Comparison of ENCODE assay signal across 8 mouse cellular contexts in the genomic region with DNA sequence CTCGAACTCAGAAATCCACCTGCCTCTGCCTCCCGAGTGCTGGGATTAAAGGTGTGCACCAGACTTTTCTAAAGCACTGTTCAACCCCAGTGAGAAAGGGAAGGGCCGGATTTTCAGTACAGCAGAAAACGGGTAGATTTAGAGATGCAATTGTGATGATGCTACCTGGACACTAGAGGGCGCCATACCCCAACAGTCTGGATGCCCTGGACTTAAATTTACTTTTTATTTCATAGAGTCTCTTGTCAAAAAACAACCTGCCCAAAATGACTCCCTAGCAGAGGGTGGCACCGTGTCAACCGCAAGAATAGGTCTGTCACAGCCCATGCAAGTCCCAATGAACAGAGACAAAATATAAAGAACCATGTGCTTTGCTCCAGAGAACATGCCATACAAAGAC.
A peak's percentile ranks its signal among the peaks of the same experiment; 100 is the strongest.
DNase-seq lines count a peak whose midpoint lies in the region; ATAC-seq and TF ChIP-seq lines count a peak whose summit lies in the region.

No protein-coding gene starts in this region.

- no peak overlapping the region for H3K27ac ChIP-seq in hindbrain, embryonic 14.5 days
- no peak overlapping the region for H3K27ac ChIP-seq in hindbrain, embryonic 13.5 days
- H3K27ac ChIP-seq in MEL (ENCODE audit: control insufficient read depth, low read depth, low read length), result no peak overlapping the region

- no peaks in the 10 kb centered on the region; the same call in 1 of the 2 replicates for H3K79me2 ChIP-seq in MEL (ENCODE audit: control insufficient read depth, insufficient read depth, low read length, poor library complexity)

- H3K36me3 ChIP-seq in hindbrain, embryonic 14.5 days (replicated peaks; ENCODE audit: control insufficient read depth, insufficient read depth), result no peaks in the 10 kb centered on the region
- no peaks in the 10 kb centered on the region for H3K36me3 ChIP-seq in hindbrain, embryonic 13.5 days
- H3K36me3 ChIP-seq in MEL (ENCODE audit: control insufficient read depth in 1 of 2, insufficient read depth in 2 of 2, low read length in 2 of 2), result peaks cover 0 to 6% of the 10 kb centered on the region in 2 experiments; a peak in 2 of 4 replicates

- no peak for TF ChIP-seq EP300 in MEL (IDR thresholded peaks at IDR 0.05; ENCODE audit: low read depth in 1 of 2, low read length in 2 of 2)

- H3K27me3 ChIP-seq in hindbrain, embryonic 14.5 days (ENCODE audit: control insufficient read depth, insufficient read depth, low read length), result no peaks in the 10 kb centered on the region
- 0 out of 2 replicates have a peak, but pooled peaks cover 2% of the 10 kb centered on the region for H3K27me3 ChIP-seq in hindbrain, embryonic 13.5 days
- no peaks in the 10 kb centered on the region for H3K27me3 ChIP-seq in MEL (ENCODE audit: control insufficient read depth in 1 of 2, insufficient read depth in 2 of 2, low read length in 2 of 2)

- no peak overlapping the region for H3K4me3 ChIP-seq in hindbrain, embryonic 14.5 days (replicated peaks; ENCODE audit: low read length)
- H3K4me3 ChIP-seq in hindbrain, embryonic 13.5 days, result no peak overlapping the region
- no peak overlapping the region for H3K4me3 ChIP-seq in MEL (ENCODE audit: control insufficient read depth in 1 of 2, insufficient read depth in 1 of 2, low read depth in 2 of 2, low read length in 2 of 2)

- peak; percentile 74 for DNase-seq in hindbrain, embryonic 14.5 days (ENCODE audit: low spot score)
- DNase-seq in 416B (ENCODE audit: low read depth) (peak; percentile 50), MEL (ENCODE audit: low read depth, low spot score) (peak; percentile 82)
- DNase-seq in cerebellum, adult 9-11 months, result peak; percentile 53
- peak; percentile 39 for DNase-seq in kidney, adult 9 months
- DNase-seq in natural killer cell, adult 2 months (ENCODE audit: low spot score in 2 of 2), result peak; percentile 38 to 59
- no peak for DNase-seq in layer of hippocampus, adult 9-11 months

- no peak overlapping the region for H3K4me2 ChIP-seq in hindbrain, embryonic 14.5 days (replicated peaks)
- no peak overlapping the region for H3K4me2 ChIP-seq in hindbrain, embryonic 13.5 days

- TF ChIP-seq RAD21 in MEL (IDR thresholded peaks at IDR 0.05; ENCODE audit: low read depth, low read length), result peak; percentile 94

- WGBS in hindbrain, embryonic 14.5 days, result 21% methylated on average over 7 of the region's 7 CpGs
- 26% methylated on average over 7 of the region's 7 CpGs for WGBS in hindbrain, embryonic 13.5 days

- peak; percentile 84 to 93 (median 85) for TF ChIP-seq CTCF in MEL (IDR thresholded peaks at IDR 0.05 in 2 of 3, conservative IDR thresholded peaks at IDR 0.05 in 1 of 3; ENCODE audit: control insufficient read depth in 1 of 3, insufficient read depth in 1 of 3, low read depth in 2 of 3, low read length in 3 of 3, poor library complexity in 1 of 3, severe bottlenecking in 1 of 3)

- TF ChIP-seq POLR2A in MEL (IDR thresholded peaks at IDR 0.05; ENCODE audit: control insufficient read depth in 1 of 2, insufficient read depth in 1 of 2, low read depth in 1 of 2, low read length in 2 of 2, poor library complexity in 1 of 2), result no peak

- no peak for ATAC-seq in hindbrain, embryonic 14.5 days (ENCODE audit: low FRiP score)
- ATAC-seq in hindbrain, embryonic 13.5 days (ENCODE audit: low FRiP score), result no peak

- H3K4me1 ChIP-seq in hindbrain, embryonic 14.5 days (replicated peaks; ENCODE audit: control insufficient read depth, insufficient read depth, low read length), result peaks cover 15% of the 10 kb centered on the region
- H3K4me1 ChIP-seq in hindbrain, embryonic 13.5 days (replicated peaks), result peaks cover 69% of the 10 kb centered on the region
- H3K4me1 ChIP-seq in MEL (ENCODE audit: control insufficient read depth in 1 of 2, insufficient read depth in 2 of 2, low read length in 2 of 2), result peaks cover 0 to 5% of the 10 kb centered on the region in 2 experiments; a peak in 1 of 4 replicates

- H3K9ac ChIP-seq in hindbrain, embryonic 14.5 days, result no peak overlapping the region
- no peak overlapping the region; the same call in 1 of the 2 replicates for H3K9ac ChIP-seq in hindbrain, embryonic 13.5 days
- no peak overlapping the region for H3K9ac ChIP-seq in MEL (ENCODE audit: control insufficient read depth, low read depth, low read length, poor library complexity, severe bottlenecking)

- H3K9me3 ChIP-seq in hindbrain, embryonic 14.5 days (ENCODE audit: control insufficient read depth, low read length), result no peaks in the 10 kb centered on the region
- no peaks in the 10 kb centered on the region for H3K9me3 ChIP-seq in hindbrain, embryonic 13.5 days
- H3K9me3 ChIP-seq in MEL (replicated peaks; ENCODE audit: insufficient read depth, low read length), result no peaks in the 10 kb centered on the region

TF ChIP-seq in MEL, 35 proteins besides CTCF, POLR2A, EP300 and RAD21:
- TF ChIP-seq MYC (IDR thresholded peaks at IDR 0.05; ENCODE audit: low read depth, low read length), result 0 out of 2 replicates have a peak, but pooled peaks have one; percentile 18
- no peak for TF ChIP-seq BHLHE40 (IDR thresholded peaks at IDR 0.05; ENCODE audit: borderline replicate concordance, low read depth, low read length)
- TF ChIP-seq GABPA (IDR thresholded peaks at IDR 0.05; ENCODE audit: low read depth, low read length), result no peak
- TF ChIP-seq ZC3H11A (IDR thresholded peaks at IDR 0.05; ENCODE audit: low read depth, low read length), result peak; percentile 68
- peak; percentile 77 for TF ChIP-seq SMC3 (IDR thresholded peaks at IDR 0.05; ENCODE audit: low read depth, low read length)
- no peak for TF ChIP-seq MAFK (IDR thresholded peaks at IDR 0.05; ENCODE audit: borderline replicate concordance, low read depth, low read length)
